Mouse (Mus musculus): ENCODE results near the gene Ethe1. TPM values are rescaled to one million over a fixed set of nuclear protein-coding genes. Genes with fewer than 3 reads are reported as not detected.
"Not testable (repeated sequence)": the region's sequence is repeated elsewhere in the genome, so short reads cannot be mapped to it uniquely, and the experiment has no call there.

Ethe1 gene
- polyA plus RNA-seq, 2 experiments: 19.9 to 30.7 TPM

GRCm38 (mm10) chr7:24610879-24611494 is 23.6 kb downstream of the Ethe1 start:
- no peak for TF ChIP-seq POLR2A (IDR thresholded peaks at IDR 0.05; ENCODE audit: borderline replicate concordance, extremely low read depth, insufficient read depth, insufficient read length)
- H3K27me3 ChIP-seq (ENCODE audit: control insufficient read depth, insufficient read depth, low read length): peaks cover 38% of the 10 kb centered on the region
- DNase-seq (ENCODE audit: low spot score) (peak; percentile 78), ATAC-seq (ENCODE audit: low FRiP score, low read depth) (peak; percentile 21; the same call in 1 of the 2 replicates)
- peak overlapping the region; percentile 61 for H3K4me2 ChIP-seq (replicated peaks; ENCODE audit: low read depth, low read length, severe bottlenecking)
- H3K27ac ChIP-seq (replicated peaks; ENCODE audit: low read depth, low read length): no peak overlapping the region
- no peak overlapping the region for H3K9ac ChIP-seq (ENCODE audit: low read depth, low read length, severe bottlenecking)
- no peaks in the 10 kb centered on the region for H3K9me3 ChIP-seq (ENCODE audit: control insufficient read depth, low read length)
- under 1% methylated on average over 36 of the region's 36 CpGs for WGBS
- H3K4me3 ChIP-seq (replicated peaks; ENCODE audit: low read length): peak overlapping the region; percentile 34
- peaks cover 11% of the 10 kb centered on the region for H3K4me1 ChIP-seq (ENCODE audit: control insufficient read depth, insufficient read depth, low read length)
- H3K36me3 ChIP-seq (ENCODE audit: control insufficient read depth, insufficient read depth, low read length): no peaks in the 10 kb centered on the region; the same call in 1 of the 2 replicates

GRCm38 (mm10) chr7:24611709-24612108 is 24.4 kb downstream of the Ethe1 start:
- DNase-seq (ENCODE audit: low spot score) (no peak), ATAC-seq (ENCODE audit: low FRiP score, low read depth) (no peak)
- H3K4me3 ChIP-seq (replicated peaks; ENCODE audit: low read length): peak overlapping the region; percentile 34
- no peaks in the 10 kb centered on the region; the same call in 1 of the 2 replicates for H3K36me3 ChIP-seq (ENCODE audit: control insufficient read depth, insufficient read depth, low read length)
- H3K4me2 ChIP-seq (replicated peaks; ENCODE audit: low read depth, low read length, severe bottlenecking): peak overlapping the region; percentile 61
- peaks cover 11% of the 10 kb centered on the region for H3K4me1 ChIP-seq (ENCODE audit: control insufficient read depth, insufficient read depth, low read length)
- H3K27me3 ChIP-seq (ENCODE audit: control insufficient read depth, insufficient read depth, low read length): peaks cover 38% of the 10 kb centered on the region
- TF ChIP-seq POLR2A (IDR thresholded peaks at IDR 0.05; ENCODE audit: borderline replicate concordance, extremely low read depth, insufficient read depth, insufficient read length): no peak
- H3K9ac ChIP-seq (ENCODE audit: low read depth, low read length, severe bottlenecking): no peak overlapping the region
- H3K27ac ChIP-seq (replicated peaks; ENCODE audit: low read depth, low read length): no peak overlapping the region
- 16% methylated on average over 7 of the region's 7 CpGs for WGBS
- H3K9me3 ChIP-seq (ENCODE audit: control insufficient read depth, low read length): no peaks in the 10 kb centered on the region

GRCm38 (mm10) chr7:24612308-24612910 is 25.1 kb downstream of the Ethe1 start:
- peak; percentile 30 for DNase-seq (ENCODE audit: low spot score)
- peaks cover 38% of the 10 kb centered on the region for H3K27me3 ChIP-seq (ENCODE audit: control insufficient read depth, insufficient read depth, low read length)
- no peak for ATAC-seq (ENCODE audit: low FRiP score, low read depth)
- H3K9ac ChIP-seq (ENCODE audit: low read depth, low read length, severe bottlenecking): no peak overlapping the region
- WGBS: under 1% methylated on average over 27 of the region's 27 CpGs
- peak overlapping the region; percentile 20 for H3K4me3 ChIP-seq (replicated peaks; ENCODE audit: low read length)
- H3K27ac ChIP-seq (replicated peaks; ENCODE audit: low read depth, low read length): no peak overlapping the region
- TF ChIP-seq POLR2A (IDR thresholded peaks at IDR 0.05; ENCODE audit: borderline replicate concordance, extremely low read depth, insufficient read depth, insufficient read length): no peak
- H3K4me1 ChIP-seq (ENCODE audit: control insufficient read depth, insufficient read depth, low read length): peaks cover 11% of the 10 kb centered on the region
- no peaks in the 10 kb centered on the region; the same call in 1 of the 2 replicates for H3K36me3 ChIP-seq (ENCODE audit: control insufficient read depth, insufficient read depth, low read length)
- peak overlapping the region; percentile 61 for H3K4me2 ChIP-seq (replicated peaks; ENCODE audit: low read depth, low read length, severe bottlenecking)
- H3K9me3 ChIP-seq (ENCODE audit: control insufficient read depth, low read length): no peaks in the 10 kb centered on the region

- H3K27ac ChIP-seq (replicated peaks; ENCODE audit: low read depth, low read length): no peak overlapping the region
- no peaks in the 10 kb centered on the region for H3K36me3 ChIP-seq (ENCODE audit: control insufficient read depth, insufficient read depth, low read length)
- H3K9me3 ChIP-seq (ENCODE audit: control insufficient read depth, low read length): no peaks in the 10 kb centered on the region
- H3K27me3 ChIP-seq (ENCODE audit: control insufficient read depth, insufficient read depth, low read length): peaks cover 38% of the 10 kb centered on the region
- H3K4me2 ChIP-seq (replicated peaks; ENCODE audit: low read depth, low read length, severe bottlenecking): no peak overlapping the region
- H3K9ac ChIP-seq (ENCODE audit: low read depth, low read length, severe bottlenecking): no peak overlapping the region
- no peak for TF ChIP-seq POLR2A (IDR thresholded peaks at IDR 0.05; ENCODE audit: borderline replicate concordance, extremely low read depth, insufficient read depth, insufficient read length)
- H3K4me3 ChIP-seq (replicated peaks; ENCODE audit: low read length): no peak overlapping the region
- 78% methylated on average over 13 of the region's 13 CpGs for WGBS
- ATAC-seq (ENCODE audit: low FRiP score, low read depth) (no peak), DNase-seq (ENCODE audit: low spot score) (no peak)
- H3K4me1 ChIP-seq (ENCODE audit: control insufficient read depth, insufficient read depth, low read length): peaks cover 11% of the 10 kb centered on the region
Measured at GRCm38 (mm10) chr7:24614816-24615215, 27.5 kb downstream of the Ethe1 start.

- ATAC-seq (ENCODE audit: low FRiP score, low read depth) (no peak), DNase-seq (ENCODE audit: low spot score) (no peak)
- Histone ChIP-seq H3K27ac (replicated peaks; ENCODE audit: low read depth, low read length) (no peak overlapping the region), H3K4me2 (replicated peaks; ENCODE audit: low read depth, low read length, severe bottlenecking) (no peak overlapping the region), H3K36me3 (ENCODE audit: control insufficient read depth, insufficient read depth, low read length) (no peaks in the 10 kb centered on the region), H3K27me3 (ENCODE audit: control insufficient read depth, insufficient read depth, low read length) (peaks cover 9% of the 10 kb centered on the region), H3K9ac (ENCODE audit: low read depth, low read length, severe bottlenecking) (no peak overlapping the region), H3K9me3 (ENCODE audit: control insufficient read depth, low read length) (peaks cover 5% of the 10 kb centered on the region; the same call in 1 of the 2 replicates), H3K4me1 (ENCODE audit: control insufficient read depth, insufficient read depth, low read length) (peaks cover 2% of the 10 kb centered on the region; the same call in 1 of the 2 replicates), H3K4me3 (replicated peaks; ENCODE audit: low read length) (no peak overlapping the region)
- 85% methylated on average over 8 of the region's 8 CpGs for WGBS
- no peak for TF ChIP-seq POLR2A (IDR thresholded peaks at IDR 0.05; ENCODE audit: borderline replicate concordance, extremely low read depth, insufficient read depth, insufficient read length)
Measured at GRCm38 (mm10) chr7:24617763-24618162, 30.4 kb downstream of the Ethe1 start.

GRCm38 (mm10) chr7:24618374-24618773 is 31.0 kb downstream of the Ethe1 start:
- not testable (repeated sequence) for H3K4me3 ChIP-seq (replicated peaks; ENCODE audit: low read length); ATAC-seq (ENCODE audit: low FRiP score, low read depth); H3K4me1 ChIP-seq (ENCODE audit: control insufficient read depth, insufficient read depth, low read length); H3K9ac ChIP-seq (ENCODE audit: low read depth, low read length, severe bottlenecking); H3K27me3 ChIP-seq (ENCODE audit: control insufficient read depth, insufficient read depth, low read length); H3K4me2 ChIP-seq (replicated peaks; ENCODE audit: low read depth, low read length, severe bottlenecking); H3K9me3 ChIP-seq (ENCODE audit: control insufficient read depth, low read length); H3K27ac ChIP-seq (replicated peaks; ENCODE audit: low read depth, low read length); DNase-seq (ENCODE audit: low spot score); H3K36me3 ChIP-seq (ENCODE audit: control insufficient read depth, insufficient read depth, low read length)
- WGBS: 87% methylated on average over 8 of the region's 8 CpGs

Data from limb, embryonic 14.5 days (tissue).